Mouse (Mus musculus) heart, postnatal 0 days (tissue): ENCODE measurements at regions not wholly inside any gene's neighbourhood (a gene's known extent, or its start where the extent isn't known, plus 50 kb on each side); places are given as distances from the start of the nearest gene placed in this dataset.

Experiments used
- CTCF ChIP-seq: IDR thresholded peaks from 2 replicates; pipeline ENCODE4 v1.5.1; 2016; ENCODE audit warnings: antibody characterized with exemption, control low read depth, low read depth
- EP300 ChIP-seq: IDR thresholded peaks from 2 replicates; pipeline ENCODE4 v1.6.1; 2016; ENCODE audit warnings: antibody characterized with exemption, low read depth

DNA sequence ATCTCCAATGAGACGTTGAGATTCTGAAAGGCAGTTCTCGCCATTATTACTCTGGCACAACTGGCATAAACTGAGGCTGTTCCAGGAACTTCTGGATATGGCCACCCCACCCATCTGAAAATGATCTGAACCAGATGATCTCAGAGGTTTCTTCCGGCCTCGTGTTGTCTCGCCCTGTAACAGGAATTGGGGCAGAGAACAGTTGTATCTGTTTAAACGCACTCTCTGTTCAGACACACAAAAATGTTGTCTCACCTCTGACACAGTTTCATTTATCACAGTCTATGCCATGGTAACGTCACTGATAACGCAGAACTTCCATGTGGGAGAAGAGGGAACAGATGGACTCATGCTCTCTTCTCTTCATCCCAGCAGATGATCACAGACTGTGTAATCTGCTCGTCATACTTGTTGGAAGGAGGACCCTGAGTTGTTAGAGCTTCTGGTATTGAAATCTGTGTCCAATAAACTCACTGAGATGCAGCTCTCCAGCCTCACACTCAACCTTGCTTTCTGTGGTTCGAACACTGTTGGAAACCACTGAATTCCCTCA, 63.9 kb upstream of the Sv2b start:
- TF ChIP-seq CTCF (no peak), EP300 (no peak)
